Mouse (Mus musculus) kidney, adult 11 months (tissue): ENCODE results near the gene Rbm47.

Experiments used
- DNase-seq: peaks from one replicate; pipeline ENCODE4 v3.0.0; 2022

Rbm47 gene

DNA sequence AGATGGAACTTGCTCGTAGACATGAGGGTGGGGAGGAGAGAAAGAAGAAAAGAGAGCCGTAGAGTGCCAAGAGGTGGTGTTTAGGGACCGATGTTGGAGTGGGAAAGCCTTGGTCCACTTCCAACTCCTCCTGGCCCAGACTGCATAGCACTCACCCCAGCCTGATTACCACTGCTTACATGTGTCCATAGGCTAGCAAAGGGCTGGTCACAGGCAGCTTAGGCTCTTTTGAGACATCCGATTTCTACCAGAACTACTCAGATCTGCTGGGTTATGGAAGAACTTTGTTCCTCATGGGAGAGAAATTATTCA lies 48.9 kb downstream of the Rbm47 start:
- DNase-seq = no peak

DNA sequence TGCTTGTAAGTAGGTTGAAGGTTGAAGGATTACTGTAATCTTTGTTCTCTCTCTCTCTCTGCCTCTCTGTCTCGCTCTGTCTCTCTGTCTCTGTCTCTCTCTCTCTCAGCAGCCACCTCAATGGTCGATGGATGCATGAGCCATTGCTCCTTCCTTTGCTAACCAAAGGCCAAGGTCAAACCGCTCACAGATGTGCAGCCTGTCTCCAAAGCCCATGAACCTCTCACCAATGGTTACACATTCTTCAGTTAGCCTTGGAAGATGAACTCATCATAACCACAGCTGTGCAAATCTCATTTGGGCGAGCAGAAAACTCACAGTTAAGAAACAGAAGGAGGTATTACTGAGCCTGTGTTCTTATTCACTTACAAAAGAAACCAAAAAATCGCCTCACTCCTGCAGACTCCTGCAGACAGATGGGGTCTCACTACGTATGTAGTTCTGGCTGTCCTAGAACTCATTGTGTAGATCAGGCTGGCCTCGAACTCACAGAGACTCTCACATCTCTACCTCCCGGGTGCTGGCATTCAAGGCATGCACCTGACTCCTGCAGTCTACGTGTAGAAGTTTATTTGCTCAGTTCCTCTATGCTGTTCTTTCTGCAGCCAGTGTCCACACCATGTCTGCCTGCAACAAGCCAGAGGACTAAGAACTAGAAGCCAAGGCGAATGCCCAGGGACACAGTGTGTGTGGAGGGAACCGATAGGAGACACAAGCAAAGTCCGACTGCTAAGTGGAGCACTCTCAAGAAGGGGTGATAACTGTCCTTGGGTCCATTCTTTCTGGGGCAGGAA lies 49.4 kb downstream of the Rbm47 start:
- no peak for DNase-seq

DNA sequence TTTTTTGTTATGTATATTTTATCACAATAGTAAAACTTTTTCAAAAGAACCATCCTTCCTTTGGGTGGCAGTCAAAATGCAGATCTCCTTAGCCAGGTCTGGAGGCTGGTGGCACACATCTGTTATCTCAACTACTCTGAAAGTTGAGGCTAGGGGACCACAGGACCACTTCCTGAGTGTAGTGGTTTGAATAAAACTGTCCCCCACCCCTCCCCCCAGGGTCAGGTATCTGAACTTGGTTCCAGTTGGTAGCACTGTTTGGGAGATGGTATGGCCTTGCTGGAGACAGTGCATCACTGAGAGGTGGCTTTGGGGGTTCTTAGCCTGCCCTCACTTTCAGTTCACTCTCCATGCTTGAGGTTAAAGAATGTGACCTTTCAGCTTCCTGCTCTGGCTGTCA lies 51.7 kb downstream of the Rbm47 start:
- no peak for DNase-seq

DNA sequence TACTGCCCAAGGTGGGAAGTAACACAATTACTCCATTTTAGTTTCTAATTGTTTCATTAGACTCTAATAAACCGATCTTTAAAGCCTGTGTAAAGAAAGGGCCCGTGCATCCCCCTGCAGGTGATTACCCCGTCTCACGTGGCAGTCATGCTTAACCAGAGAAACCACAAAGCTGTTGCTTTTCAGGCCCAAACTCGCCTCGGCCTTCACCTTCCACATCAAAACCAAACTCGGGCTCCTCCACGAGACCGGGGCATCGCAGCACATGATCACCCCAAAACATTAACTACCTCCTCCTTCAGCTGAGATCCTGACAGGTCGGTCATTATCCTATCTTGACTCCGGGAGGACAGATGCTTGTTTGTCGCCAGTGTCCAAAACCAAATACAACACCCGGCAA lies 58.2 kb downstream of the Rbm47 start:
- peak; percentile 36 for DNase-seq

DNA sequence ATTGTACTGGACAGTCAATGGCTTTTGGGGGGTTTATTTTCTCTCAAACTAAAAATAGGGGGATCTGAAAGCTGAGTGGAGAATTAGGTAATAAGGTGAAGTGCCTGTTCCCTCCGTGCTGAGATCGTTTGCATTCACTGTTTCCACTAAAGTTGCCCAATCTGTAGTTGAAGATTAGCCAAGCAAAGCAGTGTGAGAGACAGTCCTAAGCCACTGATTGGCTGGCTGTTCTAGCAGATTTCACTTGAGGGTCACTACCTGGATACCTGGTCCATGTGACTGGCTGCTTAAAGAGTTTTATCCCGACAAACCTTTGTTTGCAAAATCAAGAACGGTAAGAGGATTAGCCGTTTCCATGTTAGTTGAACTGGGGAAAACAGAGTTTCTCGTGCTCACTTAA lies 58.7 kb downstream of the Rbm47 start:
- DNase-seq = peak; percentile 87

DNA sequence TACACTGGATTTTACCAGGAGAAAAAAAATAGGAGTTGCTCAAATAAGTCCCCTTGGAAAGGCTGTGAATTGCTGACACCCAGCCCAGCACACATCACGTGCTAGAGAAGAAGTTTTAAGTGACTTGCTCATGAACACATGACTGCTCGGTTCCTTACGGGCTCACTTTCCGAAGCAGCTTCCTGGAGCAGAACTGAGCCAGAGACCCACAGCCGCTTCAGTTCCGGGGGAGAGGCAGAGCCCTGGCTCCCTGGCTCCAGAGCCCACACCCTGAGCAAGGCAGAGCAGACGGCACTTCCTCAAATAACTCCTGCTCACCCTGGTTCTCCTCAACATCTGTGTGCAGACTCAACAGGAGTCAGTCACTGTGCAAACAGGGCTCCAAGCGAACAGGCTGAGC lies 60.9 kb downstream of the Rbm47 start:
- DNase-seq = peak; percentile 60

DNA sequence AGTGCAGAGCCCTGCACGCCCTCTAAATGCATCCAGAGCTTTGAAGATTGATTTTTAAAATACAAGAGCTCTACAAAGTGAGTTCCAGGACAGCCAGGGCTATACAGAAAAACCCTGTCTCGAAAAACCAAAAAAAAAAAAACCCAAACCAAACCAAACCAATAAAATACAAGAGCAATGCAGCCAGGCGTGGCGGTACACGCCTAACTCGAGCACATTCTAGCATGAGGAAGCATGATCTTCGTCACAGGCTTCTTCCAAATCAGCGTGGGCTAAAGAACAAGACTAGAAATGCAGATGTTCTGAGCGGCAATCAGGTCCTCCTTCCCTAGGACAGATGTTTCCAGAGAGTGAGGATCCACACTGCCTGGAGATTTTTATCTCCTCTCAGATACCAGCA lies 66.5 kb downstream of the Rbm47 start:
- DNase-seq = no peak

DNA sequence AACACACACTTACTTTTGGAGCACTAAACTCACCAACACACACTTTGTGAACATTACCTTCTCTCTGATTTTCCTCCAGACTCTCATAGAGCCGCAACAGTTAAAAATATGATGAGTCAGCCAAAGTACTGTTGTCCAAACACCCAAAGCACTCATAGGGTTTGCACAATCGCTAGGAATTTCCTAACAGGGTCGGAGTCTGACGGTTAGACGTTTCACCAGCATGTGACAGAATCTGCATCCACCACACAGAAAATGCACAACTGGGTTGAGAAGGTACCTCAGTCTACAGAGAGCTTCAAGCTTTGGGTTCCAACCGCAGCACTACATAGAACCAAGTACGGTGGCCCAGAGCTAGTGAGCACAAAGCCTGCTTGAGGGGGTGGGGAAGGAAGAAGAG lies 67.0 kb downstream of the Rbm47 start:
- no peak for DNase-seq

DNA sequence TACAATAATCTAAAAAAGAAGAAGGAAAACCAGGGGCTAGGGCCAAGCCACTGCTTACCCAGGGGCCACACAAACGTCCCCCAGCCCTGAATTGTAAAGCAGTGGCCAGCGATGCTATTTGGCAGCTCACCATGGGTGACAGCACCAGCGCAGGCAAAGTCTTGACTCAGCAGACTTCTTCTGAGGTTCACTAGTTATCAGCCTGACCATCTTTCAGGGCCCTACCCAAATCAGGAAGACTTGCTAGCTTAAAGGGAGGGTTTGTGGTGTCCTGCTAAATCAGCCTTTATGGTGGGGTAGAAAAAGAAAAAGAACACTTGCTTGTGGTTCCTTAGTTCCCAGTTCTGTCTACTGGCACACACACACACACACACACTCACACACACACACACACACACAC lies 67.6 kb downstream of the Rbm47 start:
- DNase-seq = no peak

DNA sequence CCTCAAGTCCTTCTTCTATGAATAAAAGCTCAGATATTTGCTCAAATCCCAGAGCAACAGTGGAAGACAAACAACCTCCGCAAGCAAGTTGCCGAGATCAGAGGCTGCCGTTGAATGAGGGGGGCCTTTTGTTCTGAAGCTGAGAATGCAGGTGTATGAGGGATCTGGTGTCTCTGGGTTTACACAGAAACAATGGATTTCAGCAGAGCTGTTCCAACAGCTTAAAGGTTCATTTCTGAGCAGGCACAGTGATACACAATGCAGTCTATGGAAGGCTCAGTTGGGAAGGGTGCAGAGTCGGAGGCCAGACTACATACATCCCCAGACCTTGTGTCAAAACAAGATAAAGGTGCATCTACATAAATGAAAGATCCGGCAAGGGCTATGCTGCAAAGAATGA lies 69.5 kb downstream of the Rbm47 start:
- no peak for DNase-seq

DNA sequence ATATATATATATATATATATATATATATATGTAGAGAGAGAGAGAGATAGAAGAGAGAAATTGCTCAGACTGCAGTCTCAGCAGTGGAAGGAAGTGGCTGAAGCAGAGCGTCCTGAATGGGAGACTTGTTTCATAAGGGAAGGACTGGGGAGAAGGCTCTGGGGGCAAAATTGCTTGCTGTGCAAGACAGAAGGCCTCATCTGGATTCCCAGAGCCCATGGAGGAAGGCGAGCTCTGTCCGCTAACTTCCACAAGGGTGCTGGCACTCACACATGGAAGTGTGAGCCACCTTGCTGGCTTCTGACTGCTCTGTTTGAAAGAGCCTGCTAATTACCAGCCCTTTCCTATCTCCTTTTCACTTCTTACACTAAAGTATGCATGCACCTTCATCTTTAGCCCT lies 70.1 kb downstream of the Rbm47 start:
- no peak for DNase-seq

DNA sequence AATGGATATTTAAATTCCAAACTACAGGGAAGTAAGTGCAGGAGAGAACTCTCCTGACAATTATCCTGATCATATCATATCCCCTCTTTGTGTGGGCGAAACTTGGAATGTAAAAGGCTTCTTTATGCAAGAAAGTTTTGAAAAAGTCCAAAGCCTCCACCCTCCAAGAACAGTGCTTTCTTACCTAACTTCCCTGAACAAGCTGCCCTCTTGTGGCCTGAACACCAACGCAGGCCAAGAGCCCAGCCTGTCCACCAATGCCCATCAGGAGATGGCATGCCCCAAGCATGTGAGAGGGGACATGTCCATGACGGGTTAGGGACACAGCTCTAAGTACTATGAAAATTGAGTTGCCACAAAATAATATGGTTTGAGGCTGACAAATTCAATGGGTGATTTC lies 71.3 kb downstream of the Rbm47 start:
- DNase-seq = peak; percentile 59

DNA sequence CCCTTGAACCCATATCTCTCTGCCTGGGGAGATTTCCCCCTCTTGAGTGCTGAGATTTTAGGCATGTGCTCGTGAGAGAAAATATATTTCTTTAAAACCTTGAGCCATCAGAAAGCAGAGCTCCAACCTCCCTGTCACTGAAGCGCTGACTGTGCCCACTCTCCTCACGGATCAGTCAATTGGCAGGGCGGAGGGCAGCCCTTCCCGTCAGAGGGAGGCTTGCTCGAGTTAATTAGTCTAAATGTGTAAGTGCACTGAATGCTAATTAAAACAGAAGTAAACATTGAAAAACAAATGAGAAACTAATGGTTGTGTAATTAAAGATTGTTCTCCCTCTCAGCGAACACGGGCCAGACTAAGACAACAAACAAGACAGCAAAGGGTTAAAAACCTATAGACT lies 72.6 kb downstream of the Rbm47 start:
- DNase-seq = no peak

DNA sequence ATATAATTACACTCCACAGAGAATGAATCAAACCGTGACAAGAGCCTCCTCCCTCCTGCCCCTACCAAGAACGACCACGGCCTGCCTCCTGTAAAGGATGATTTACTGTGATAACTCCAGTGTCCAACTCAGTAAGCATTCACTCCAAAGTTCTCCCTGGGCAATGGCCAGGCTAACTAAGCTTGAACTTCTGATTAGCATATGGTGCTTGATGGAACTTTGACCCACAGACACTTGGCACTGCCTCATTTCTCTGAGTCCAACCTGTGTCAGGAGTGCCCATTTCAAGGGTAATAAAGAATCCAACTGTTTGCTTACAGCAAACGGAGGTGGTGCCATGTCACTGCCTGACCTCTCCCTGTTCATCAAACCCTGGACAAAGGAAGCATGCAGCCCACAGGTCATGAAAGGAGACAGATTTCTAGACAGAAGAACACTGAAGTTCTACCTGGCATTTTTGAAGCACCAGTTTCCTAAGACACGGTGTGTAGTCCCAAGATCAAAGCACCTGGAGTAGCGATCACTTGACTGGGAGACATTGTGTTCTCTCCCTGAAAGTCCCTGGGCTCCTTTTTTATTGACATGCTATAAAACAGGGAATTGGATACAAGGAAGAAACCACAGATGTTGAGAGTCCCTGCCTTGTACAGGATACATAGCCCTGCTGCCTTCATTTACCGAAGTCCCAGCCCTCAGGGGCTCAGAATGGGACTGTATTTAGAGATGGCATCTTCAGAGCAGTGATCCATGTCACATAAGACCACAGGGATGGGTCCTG lies 74.6 kb downstream of the Rbm47 start:
- peak; percentile 93 for DNase-seq

DNA sequence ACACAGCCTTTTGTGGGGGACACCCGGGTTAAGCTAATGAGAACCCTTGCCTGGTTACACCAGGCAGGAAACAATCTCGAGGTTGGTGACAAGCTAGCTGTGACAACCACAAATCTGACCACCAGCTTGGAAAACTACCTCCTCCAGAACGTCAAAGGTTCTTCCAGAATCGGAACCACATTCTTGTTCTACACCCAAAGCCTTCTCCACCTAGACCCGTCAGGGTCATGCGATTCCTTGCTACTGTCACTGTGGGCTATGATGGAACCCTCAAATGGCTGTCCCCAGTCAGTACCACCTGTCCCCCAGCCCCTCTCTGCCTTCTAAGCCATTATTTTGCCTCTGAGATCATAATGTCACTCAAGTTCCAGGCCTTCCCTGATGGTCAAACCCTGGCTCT lies 76.8 kb downstream of the Rbm47 start:
- DNase-seq = no peak

DNA sequence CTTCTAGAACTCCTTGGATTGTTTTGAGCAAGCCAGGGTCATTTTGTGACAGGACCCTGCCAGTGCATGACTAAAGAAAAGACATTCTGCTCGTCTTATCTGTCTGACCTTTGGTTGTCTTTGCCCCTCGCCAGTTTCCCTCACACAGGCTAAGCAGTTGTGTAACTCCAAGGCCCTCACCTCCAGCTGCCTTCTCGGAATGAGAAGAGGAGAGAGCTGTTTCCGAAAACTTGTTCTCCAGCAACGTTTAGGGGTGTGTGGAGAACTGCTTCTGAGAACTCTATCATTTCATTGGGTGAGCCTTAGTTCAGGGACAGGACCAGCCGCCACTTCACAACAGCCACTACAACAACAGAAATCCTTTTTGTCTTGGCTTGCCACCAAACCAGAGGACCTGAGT lies 77.8 kb downstream of the Rbm47 start:
- no peak for DNase-seq

DNA sequence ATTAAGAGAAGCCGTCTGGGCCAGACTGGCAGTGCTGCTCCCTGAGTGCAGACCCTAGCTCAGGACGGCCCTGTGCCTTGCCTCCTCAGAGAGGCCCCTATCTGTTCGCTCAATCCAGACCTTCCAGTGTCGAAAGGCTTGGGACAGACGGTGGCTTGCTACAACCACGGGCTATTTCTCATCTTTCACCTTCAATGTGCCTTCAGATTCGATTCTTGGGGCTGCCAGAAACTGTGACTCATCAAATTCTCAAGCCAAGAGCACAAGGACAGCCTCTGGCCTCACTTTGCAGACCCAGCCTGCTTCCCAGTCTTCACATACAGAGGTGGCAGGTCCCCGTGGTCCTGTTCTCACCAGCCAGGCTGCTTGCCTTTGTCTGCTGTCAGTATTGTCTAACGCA lies 82.9 kb downstream of the Rbm47 start:
- DNase-seq = peak; percentile 44

DNA sequence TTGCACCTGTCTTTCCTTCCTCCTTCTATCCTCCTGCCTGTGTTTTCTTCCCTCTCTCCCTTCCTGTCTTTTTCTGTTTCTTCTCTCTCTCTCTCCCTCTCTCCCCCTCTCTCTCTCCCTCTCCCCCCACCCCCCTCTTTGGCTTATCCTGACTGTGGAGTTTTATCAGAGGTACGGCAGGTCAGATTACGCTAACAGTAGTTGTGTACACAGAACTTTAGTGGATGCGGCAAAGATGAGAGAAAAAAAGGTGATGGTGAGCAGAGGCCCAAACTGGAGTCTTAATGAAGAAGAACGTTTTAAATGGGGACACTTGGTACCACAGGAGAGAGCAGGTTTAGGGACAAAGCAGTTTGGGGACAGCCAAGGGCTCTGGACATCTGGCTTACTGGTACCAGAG lies 83.3 kb downstream of the Rbm47 start:
- no peak for DNase-seq

DNA sequence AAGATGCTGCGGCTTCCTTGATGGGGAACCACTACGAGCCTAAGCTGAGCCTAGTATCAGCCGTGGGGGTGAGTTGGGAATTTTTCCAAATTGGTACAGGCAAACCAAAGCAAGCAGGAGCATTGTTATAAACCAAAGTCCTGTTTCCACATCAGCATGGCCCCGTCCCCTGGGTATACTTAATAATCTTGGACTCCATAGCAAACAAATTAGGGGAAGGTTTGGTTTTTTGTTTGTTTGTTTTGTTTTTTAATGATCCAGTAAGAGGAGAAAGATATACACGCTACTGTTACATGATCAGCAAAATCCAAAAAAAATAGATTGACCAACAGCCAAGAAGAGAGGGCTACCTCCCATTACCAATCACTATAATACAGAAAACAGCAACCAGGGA lies 84.0 kb downstream of the Rbm47 start:
- no peak for DNase-seq

DNA sequence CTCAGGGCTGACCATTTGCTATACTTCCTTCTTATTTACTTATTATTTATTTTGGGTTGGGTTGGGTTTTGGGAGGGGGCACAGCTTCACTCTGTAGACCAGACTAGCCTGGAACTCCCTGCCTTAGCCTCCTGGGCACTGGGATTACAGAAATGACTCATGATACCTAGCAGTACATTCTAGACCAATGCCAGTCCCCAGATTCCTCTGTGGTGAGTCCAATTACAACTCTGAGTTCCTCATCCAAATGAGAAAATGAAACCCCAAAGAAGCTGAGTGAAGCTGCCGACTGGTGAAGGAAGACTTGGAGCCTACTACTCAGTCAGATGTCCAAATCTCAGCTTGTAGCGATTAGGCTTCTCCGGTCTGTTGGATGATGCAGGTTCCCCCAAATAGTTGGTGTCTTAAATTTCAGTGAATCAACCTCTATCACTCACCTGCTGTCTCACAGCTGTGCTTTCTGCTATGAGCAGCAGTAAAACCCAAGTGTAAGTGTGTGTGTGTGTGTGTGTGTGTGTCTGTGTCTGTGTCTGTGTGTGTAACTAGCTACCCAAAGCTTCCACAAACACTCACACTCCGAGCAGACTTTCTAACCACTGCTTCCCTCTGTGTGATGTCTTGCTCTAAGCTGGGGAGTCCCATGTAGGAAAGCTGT lies 84.5 kb downstream of the Rbm47 start:
- no peak for DNase-seq

DNA sequence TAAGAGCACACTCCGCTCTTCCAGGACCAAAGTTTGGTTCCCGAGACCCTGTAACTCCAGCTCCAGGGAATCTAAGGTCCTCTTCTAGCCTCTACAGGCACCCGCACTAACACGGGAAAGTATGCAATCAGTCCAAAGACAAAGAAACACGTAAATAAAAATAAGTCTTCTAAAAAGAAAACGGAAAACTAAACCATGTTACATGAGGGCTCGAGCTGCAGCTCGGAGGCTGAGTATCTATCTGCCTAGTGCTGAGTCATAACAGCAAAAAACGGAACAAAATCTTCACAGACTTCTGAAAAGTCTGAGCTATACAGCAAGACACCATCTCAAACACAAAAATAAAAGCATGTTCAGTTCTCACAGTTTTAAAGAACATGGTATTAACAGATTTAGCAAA lies 86.0 kb downstream of the Rbm47 start:
- DNase-seq = no peak

DNA sequence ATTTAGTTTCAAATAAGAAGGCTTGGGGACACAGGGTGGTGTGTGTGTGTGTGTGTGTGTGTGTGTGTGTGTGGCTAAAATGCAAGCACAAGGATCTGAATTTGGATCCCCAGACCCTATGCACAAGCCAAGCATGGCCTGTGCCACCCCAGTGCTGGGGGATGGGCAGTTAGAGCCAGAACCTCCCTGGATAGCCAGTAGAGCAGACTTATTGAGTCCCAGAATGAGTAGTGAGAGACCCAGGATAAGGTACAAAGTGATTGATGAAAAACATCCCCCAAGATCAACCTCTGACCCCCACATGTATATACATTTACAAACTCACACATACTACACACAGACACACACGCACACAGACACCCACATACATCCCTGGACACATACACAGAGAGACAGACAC lies 86.6 kb downstream of the Rbm47 start:
- DNase-seq = no peak

DNA sequence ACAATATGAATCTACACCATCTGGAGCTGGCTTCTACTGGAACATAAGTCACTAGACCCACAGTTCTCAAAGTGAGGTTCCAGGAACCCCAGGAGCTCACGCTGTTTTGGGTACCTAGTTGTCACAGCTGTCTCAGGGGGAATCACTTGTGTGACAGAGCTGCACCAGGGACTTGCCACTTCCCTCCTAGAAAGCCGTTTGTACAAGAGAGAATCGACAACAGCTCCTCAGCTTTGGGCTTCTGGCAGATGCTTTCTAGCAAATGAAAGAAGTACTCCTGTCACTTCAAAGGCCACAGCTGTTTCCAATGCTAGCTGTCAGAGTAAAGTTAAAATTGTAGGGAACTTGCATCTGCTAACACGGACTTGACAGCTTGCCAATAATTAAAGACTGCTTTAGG lies 87.4 kb downstream of the Rbm47 start:
- DNase-seq = no peak

DNA sequence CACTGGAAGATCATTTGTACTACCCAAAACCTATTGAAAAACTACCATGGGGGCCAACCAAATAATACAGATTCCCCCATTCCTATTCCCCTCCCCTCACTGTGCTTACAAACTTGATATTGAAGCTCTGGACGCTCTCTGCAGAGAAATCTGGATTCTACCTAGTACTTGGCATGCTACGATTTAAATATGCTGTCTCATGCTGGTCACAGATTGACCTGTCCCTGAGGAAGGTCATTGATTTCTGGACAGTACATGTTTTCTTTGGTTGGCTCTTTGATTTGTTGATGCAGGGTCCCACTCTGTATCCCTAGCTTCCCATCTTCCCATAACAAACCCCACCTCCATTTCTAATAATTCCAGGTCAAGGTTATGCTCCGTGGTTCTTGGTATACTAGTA lies 88.4 kb downstream of the Rbm47 start:
- no peak for DNase-seq
